Mouse (Mus musculus) T-cell, adult 2 months (primary cell): ENCODE data around the gene Sept6.
A peak's percentile ranks its signal among the peaks of the same experiment; 100 is the strongest.

Experiments used
- DNase-seq: peaks from one replicate; pipeline ENCODE4 v3.0.0; 2022; ENCODE audit warnings: low spot score

Sept6 gene

GRCm38 (mm10) chrX:36971156-36971555, 20.4 kb downstream of the Sept6 start:
- DNase-seq = no peak

GRCm38 (mm10) chrX:36969501-36969900, 22.1 kb downstream of the Sept6 start:
- no peak for DNase-seq

GRCm38 (mm10) chrX:36956674-36957073, 34.9 kb downstream of the Sept6 start:
- no peak for DNase-seq

DNA sequence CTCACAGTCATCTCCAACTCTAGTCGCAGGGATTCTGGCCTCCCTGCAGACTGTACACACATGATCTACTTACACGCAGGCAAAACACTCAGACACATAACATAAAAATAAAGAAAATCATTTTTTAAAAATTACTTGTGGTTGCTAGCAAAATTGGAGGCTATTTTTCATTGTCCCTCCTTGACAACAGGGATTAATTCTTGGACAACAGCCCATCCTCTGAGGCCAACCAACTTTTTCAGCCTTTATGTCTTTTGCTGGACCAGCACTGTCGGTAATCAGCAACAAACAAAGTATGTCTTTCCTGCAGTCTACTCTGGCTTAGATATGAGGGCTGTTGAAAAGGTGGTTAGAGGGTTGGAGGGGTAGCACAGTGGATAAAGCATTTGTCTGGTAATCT, 50.5 kb downstream of the Sept6 start:
- no peak for DNase-seq

- DNase-seq = no peak
Observed at GRCm38 (mm10) chrX:36939806-36940413, 51.7 kb downstream of the Sept6 start.

- DNase-seq = no peak
Observed at GRCm38 (mm10) chrX:36935326-36935966, 56.1 kb downstream of the Sept6 start.

GRCm38 (mm10) chrX:36930574-36930973, 61.0 kb downstream of the Sept6 start:
- no peak for DNase-seq

DNA sequence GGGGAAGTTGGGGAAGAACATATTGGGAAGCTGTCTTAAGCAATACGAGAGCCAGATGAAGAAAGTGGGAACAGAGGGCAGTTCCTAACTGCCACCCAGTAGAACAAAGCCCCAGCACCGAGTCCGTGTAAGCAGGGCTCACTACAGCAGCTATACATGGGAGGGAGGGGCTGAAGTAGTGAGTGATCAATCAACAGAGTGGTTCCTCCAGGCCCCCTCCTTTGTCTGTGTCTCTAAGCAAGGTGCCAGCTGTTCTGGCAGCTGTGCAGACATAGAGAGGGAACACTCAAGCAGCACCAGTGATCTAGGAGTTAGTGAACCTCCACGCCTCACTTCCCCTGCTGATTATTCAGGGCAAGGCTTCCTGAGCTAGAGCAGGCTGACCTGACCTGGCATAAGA, 61.9 kb downstream of the Sept6 start:
- no peak for DNase-seq

DNA sequence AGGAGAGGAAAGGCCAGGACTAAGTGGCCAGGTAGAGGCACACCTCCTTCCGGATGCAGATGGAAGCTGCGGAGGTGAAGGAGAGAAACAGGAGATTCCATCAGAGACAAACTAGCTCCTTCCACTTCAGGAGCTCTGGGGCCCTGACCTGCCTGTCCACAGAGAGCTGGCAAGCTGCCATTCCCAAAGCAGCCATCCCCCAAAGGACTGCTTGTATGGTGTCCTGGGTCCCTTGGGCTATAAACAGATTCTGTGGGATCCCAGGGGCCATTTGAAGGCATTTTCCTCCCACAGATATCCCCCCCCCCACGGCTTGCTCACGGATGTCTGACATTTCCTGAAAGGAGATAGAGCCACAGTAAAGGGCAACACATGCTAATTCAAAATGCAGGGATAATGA, 62.8 kb downstream of the Sept6 start:
- no peak for DNase-seq

- no peak for DNase-seq
Observed at GRCm38 (mm10) chrX:36921346-36921745, 70.2 kb downstream of the Sept6 start.

DNA sequence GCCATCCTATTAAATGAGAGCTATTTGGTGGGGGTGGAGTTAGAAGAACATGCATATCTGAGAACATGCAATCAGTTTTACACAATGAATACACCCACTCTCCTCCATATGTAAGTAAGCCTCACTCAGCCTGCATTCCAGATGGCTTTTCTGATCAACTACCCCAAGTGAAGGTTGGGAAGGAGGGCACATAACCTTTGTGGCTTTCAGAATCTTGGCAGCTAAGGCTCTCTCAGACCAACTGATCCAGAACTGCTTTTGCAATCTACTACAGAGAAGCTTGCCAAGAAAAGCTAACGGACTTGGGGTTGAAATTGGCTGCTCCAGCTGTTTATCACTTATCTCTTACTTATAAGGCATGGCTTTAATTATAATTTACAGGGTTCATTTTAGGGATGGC, 73.8 kb downstream of the Sept6 start:
- no peak for DNase-seq

- peak; percentile 36 for DNase-seq
Observed at GRCm38 (mm10) chrX:36911343-36911742, 80.3 kb downstream of the Sept6 start.

- no peak for DNase-seq
Observed at GRCm38 (mm10) chrX:36906539-36906938, 85.1 kb downstream of the Sept6 start.

GRCm38 (mm10) chrX:36903115-36903768, 88.4 kb downstream of the Sept6 start:
- DNase-seq = peak; percentile 94

GRCm38 (mm10) chrX:36902321-36903114, 89.1 kb downstream of the Sept6 start, which contains the start of gene Nkrf:
TSS of gene Nkrf (minus strand) at chrX:36902899.
- DNase-seq = peak; percentile 43

DNA sequence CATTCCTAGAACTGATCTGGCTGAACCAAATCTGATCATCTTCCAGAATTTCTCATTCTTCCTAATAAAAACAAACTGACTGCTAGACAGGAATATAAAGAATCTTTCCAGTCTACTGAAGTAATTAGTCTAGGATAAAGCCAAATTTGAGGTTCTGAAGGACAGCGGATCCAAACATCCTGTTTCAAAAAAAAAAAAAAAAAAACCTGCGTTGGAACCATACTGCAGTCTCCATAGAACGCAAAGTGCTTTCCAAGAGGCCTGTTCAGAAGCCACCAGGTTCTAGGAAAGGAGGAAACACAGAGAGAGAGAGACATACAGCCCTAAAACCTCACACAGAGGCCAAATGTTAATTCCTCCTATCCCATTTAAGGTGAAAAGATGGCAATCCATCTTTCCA, 89.9 kb downstream of the Sept6 start:
- no peak for DNase-seq

- DNase-seq = peak; percentile 22
Observed at GRCm38 (mm10) chrX:36898931-36899330, 92.7 kb downstream of the Sept6 start.

GRCm38 (mm10) chrX:36884719-36885118, 106.9 kb downstream of the Sept6 start:
- DNase-seq = no peak

GRCm38 (mm10) chrX:36874704-36875128, 116.9 kb downstream of the Sept6 start:
- DNase-seq = no peak

- peak; percentile 83 for DNase-seq
Observed at GRCm38 (mm10) chrX:36874178-36874696, 117.4 kb downstream of the Sept6 start.

GRCm38 (mm10) chrX:36873765-36874164, 117.8 kb downstream of the Sept6 start, which contains the start of the genes Ube2a and C330007P06Rik:
TSS of gene Ube2a (plus strand) at chrX:36873900.
TSS of gene C330007P06Rik (minus strand) at chrX:36874111.
- no peak for DNase-seq

GRCm38 (mm10) chrX:36870372-36870771, 121.2 kb downstream of the Sept6 start:
- DNase-seq = no peak
